33 mouse cellular contexts compared by ENCODE assay signal in the genomic region with DNA sequence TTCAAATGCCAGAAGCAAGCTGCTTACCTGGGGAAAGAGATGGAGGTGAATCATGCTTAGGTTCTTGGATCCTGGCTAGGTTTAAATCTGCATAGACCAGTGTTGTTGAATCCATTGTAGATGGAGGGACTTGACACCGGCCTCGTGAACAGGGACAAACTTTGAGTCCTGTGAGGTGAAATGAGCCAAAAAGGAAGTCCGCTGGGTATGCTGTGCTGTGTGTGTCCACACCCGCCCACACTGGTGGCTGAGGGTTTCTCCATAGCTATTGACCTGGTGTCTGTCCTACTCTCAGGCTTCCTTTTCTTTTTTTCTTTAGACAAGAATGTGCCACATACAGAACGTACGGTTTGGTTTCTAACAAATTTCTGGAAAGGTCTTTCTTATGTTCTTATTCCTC. TPM values are rescaled to one million over a fixed set of nuclear protein-coding genes. Genes with fewer than 3 reads are reported as not detected.
DNase-seq lines count a peak whose midpoint lies in the region; ATAC-seq and TF ChIP-seq lines count a peak whose summit lies in the region.
"Had no signal": no experiment of that assay in that cellular context is flagged by ENCODE, and none has a peak within 500 bp of the region (broad histone marks: within the 10 kb centered on the region; RNA-seq: fewer than 3 reads in every experiment).

A gene (minus strand): TSS at position 184 of the 400 bp plus-strand sequence.
A gene (minus strand): TSS at position 200 of the 400 bp plus-strand sequence.

- 0 out of 2 replicates have a peak within 1 kb of the TSS, but pooled peaks have one; percentile 36 for H3K4me2 ChIP-seq in CH12.LX (ENCODE audit: insufficient read depth, low read depth, poor library complexity, severe bottlenecking)
- H3K4me2 ChIP-seq in forebrain, embryonic 11.5 days (ENCODE audit: low read depth, low read length, severe bottlenecking), result no peak within 1 kb of the TSS
- H3K4me2 ChIP-seq: heart, embryonic 13.5 days; hindbrain, embryonic 14.5 days had no signal

- no peak for TF ChIP-seq CTCF in CH12.LX (conservative IDR thresholded peaks at IDR 0.05 in 1 of 2, IDR thresholded peaks at IDR 0.05 in 1 of 2; ENCODE audit: low read depth in 2 of 2, low read length in 2 of 2)

- TF ChIP-seq POLR2A in CH12.LX (IDR thresholded peaks at IDR 0.05; ENCODE audit: low read depth, low read length), result no peak

- no peak within 1 kb of the TSS for H3K9ac ChIP-seq in CH12.LX (ENCODE audit: insufficient read depth, low read depth)
- H3K9ac ChIP-seq in forebrain, embryonic 11.5 days (ENCODE audit: low read length), result no peak within 1 kb of the TSS
- H3K9ac ChIP-seq: forebrain, postnatal 0 days; heart, embryonic 13.5 days; hindbrain, embryonic 14.5 days had no signal

- H3K4me3 ChIP-seq in heart, embryonic 10.5 days, result no peak within 1 kb of the TSS
- H3K4me3 ChIP-seq in CH12.LX (replicated peaks in 1 of 3; ENCODE audit: low read depth in 2 of 3, low read length in 2 of 3, poor library complexity in 1 of 3), result no peak within 1 kb of the TSS
- no peak within 1 kb of the TSS for H3K4me3 ChIP-seq in forebrain, embryonic 11.5 days (ENCODE audit: low read depth, low read length)
- H3K4me3 ChIP-seq: forebrain, embryonic 10.5 days; heart, embryonic 13.5 days had no signal

- peak; percentile 69 for DNase-seq in heart, adult 11 months
- no peak for DNase-seq in heart, embryonic 10.5 days (ENCODE audit: low spot score)
- DNase-seq in lung, postnatal 10 days, result peak; percentile 8
- DNase-seq in lung, postnatal 25 days (ENCODE audit: low spot score), result no peak
- DNase-seq in CH12.LX (ENCODE audit: extremely low read depth), result no peak
- no peak for DNase-seq in forebrain, embryonic 11.5 days (ENCODE audit: low spot score)
- no peak for DNase-seq in frontal cortex, postnatal 36 days (ENCODE audit: low spot score in 2 of 2)
- DNase-seq: adrenal gland, adult 2 months; adrenal gland, postnatal 25 days; cerebellum, adult 11-12 months; cerebellum, adult 8-10 months; cerebellum, postnatal 10 days; cerebellum, postnatal 36 days; forebrain, postnatal 0 days; gastrocnemius, postnatal 10 days; gastrocnemius, postnatal 36 days; heart, adult 18-20 months; heart, postnatal 14 days; heart, postnatal 4 days had no signal

- no peaks in the 10 kb centered on the region for H3K4me1 ChIP-seq in heart, embryonic 10.5 days
- H3K4me1 ChIP-seq in CH12.LX (ENCODE audit: control insufficient read depth in 1 of 2, insufficient read depth in 2 of 2), result peaks cover 8 to 16% of the 10 kb centered on the region in 2 experiments
- no peaks in the 10 kb centered on the region for H3K4me1 ChIP-seq in forebrain, embryonic 11.5 days (replicated peaks; ENCODE audit: control insufficient read depth, insufficient read depth, low read length)
- H3K4me1 ChIP-seq: heart, embryonic 13.5 days had no signal

- TF ChIP-seq EP300 in CH12.LX (IDR thresholded peaks at IDR 0.05; ENCODE audit: low read length), result no peak

- in situ Hi-C loops in CH12.LX (cut with MboI; ENCODE audit: low pct_ligation_motif_present, low pct_unique_long_range_greater_than_20kb, low sequenced_read_pairs), result loop anchor here (25.0 kb wide), 1 partner anchor 536 kb away; no protein-coding TSS in a partner anchor

- no peaks in the 10 kb centered on the region for H3K9me3 ChIP-seq in heart, embryonic 10.5 days
- no peaks in the 10 kb centered on the region for H3K9me3 ChIP-seq in CH12.LX (replicated peaks; ENCODE audit: low read length)
- H3K9me3 ChIP-seq in forebrain, embryonic 11.5 days (ENCODE audit: control insufficient read depth, low read length), result no peaks in the 10 kb centered on the region
- H3K9me3 ChIP-seq: forebrain, embryonic 10.5 days; heart, embryonic 13.5 days had no signal

- peak; percentile 81 for ATAC-seq in megakaryocyte, adult 5-6 weeks (ENCODE audit: poor library complexity, severe bottlenecking)
- no peak for ATAC-seq in forebrain, embryonic 11.5 days (replicated peaks; ENCODE audit: low FRiP score)
- ATAC-seq: forebrain, embryonic 14.5 days; forebrain, postnatal 0 days; hindbrain, postnatal 0 days; inflammation-experienced regulatory T-cells, adult 6 months; Patski had no signal

- no peaks in the 10 kb centered on the region for H3K36me3 ChIP-seq in heart, embryonic 10.5 days
- H3K36me3 ChIP-seq in CH12.LX (replicated peaks in 1 of 2; ENCODE audit: control insufficient read depth in 1 of 2, insufficient read depth in 1 of 2, low read length in 1 of 2), result no peaks in the 10 kb centered on the region
- no peaks in the 10 kb centered on the region for H3K36me3 ChIP-seq in forebrain, embryonic 11.5 days (ENCODE audit: control insufficient read depth, insufficient read depth, low read length)
- H3K36me3 ChIP-seq: forebrain, embryonic 10.5 days; G1E; heart, embryonic 13.5 days had no signal

- no peak for TF ChIP-seq RAD21 in CH12.LX (IDR thresholded peaks at IDR 0.05; ENCODE audit: low read depth, low read length)

- no peak within 1 kb of the TSS for H3K27ac ChIP-seq in heart, embryonic 10.5 days
- no peak within 1 kb of the TSS for H3K27ac ChIP-seq in CH12.LX (ENCODE audit: insufficient read depth, low read depth)
- no peak within 1 kb of the TSS for H3K27ac ChIP-seq in forebrain, embryonic 11.5 days (ENCODE audit: low read depth, low read length)
- H3K27ac ChIP-seq: forebrain, embryonic 10.5 days; heart, embryonic 13.5 days; hindbrain, embryonic 14.5 days; hindbrain, postnatal 0 days had no signal

- no peaks in the 10 kb centered on the region for H3K79me2 ChIP-seq in CH12.LX (replicated peaks; ENCODE audit: control insufficient read depth, extremely low read depth, insufficient read depth, poor library complexity, severe bottlenecking)

- no peaks in the 10 kb centered on the region for H3K27me3 ChIP-seq in heart, embryonic 10.5 days (ENCODE audit: insufficient read depth, poor library complexity, severe bottlenecking)
- H3K27me3 ChIP-seq in CH12.LX (replicated peaks), result no peaks in the 10 kb centered on the region
- no peaks in the 10 kb centered on the region for H3K27me3 ChIP-seq in forebrain, embryonic 11.5 days (ENCODE audit: control insufficient read depth, insufficient read depth, low read length)
- H3K27me3 ChIP-seq: heart, embryonic 13.5 days had no signal

- WGBS in heart, embryonic 10.5 days, result 81% methylated on average over 6 of the region's 6 CpGs
- 86% methylated on average over 6 of the region's 6 CpGs for WGBS in forebrain, embryonic 11.5 days

- dilution Hi-C loops in CH12.LX (cut with MboI; ENCODE audit: extremely low pct_ligation_motif_present, extremely low pct_unique_long_range_greater_than_20kb, low sequenced_read_pairs), result no loop called here

TF ChIP-seq in CH12.LX, 34 proteins besides CTCF, POLR2A, EP300 and RAD21:
- TF ChIP-seq E2F4 (IDR thresholded peaks at IDR 0.05; ENCODE audit: insufficient replicate concordance, low read depth, low read length) (no peak), ZKSCAN1 (IDR thresholded peaks at IDR 0.05; ENCODE audit: borderline replicate concordance, low read depth, low read length) (no peak), ZNF384 (IDR thresholded peaks at IDR 0.05; ENCODE audit: low read depth, low read length) (no peak), ELF1 (IDR thresholded peaks at IDR 0.05; ENCODE audit: low read depth, low read length) (no peak), JUN (IDR thresholded peaks at IDR 0.05; ENCODE audit: insufficient read depth, low read depth, low read length) (no peak), GABPA (IDR thresholded peaks at IDR 0.05; ENCODE audit: insufficient replicate concordance, low read depth, low read length) (no peak), BHLHE40 (IDR thresholded peaks at IDR 0.05; ENCODE audit: low read depth, low read length) (no peak), RCOR1 (conservative IDR thresholded peaks at IDR 0.05; ENCODE audit: low read depth, low read length) (no peak), ETS1 (conservative IDR thresholded peaks at IDR 0.05; ENCODE audit: low read depth, low read length) (no peak), POLR2AphosphoS2 (IDR thresholded peaks at IDR 0.05; ENCODE audit: low read depth, low read length) (no peak), MEF2A (IDR thresholded peaks at IDR 0.05; ENCODE audit: borderline replicate concordance, low read depth, low read length) (no peak), NELFE (IDR thresholded peaks at IDR 0.05; ENCODE audit: low read depth, low read length) (no peak), PAX5 (IDR thresholded peaks at IDR 0.05; ENCODE audit: low read length) (no peak), MYC (IDR thresholded peaks at IDR 0.05; ENCODE audit: low read depth, low read length) (no peak), MAZ (IDR thresholded peaks at IDR 0.05; ENCODE audit: low read depth, low read length) (no peak), HCFC1 (IDR thresholded peaks at IDR 0.05; ENCODE audit: low read depth, low read length) (no peak)

RNA-seq across cellular contexts. Expression of the first gene that starts in this region (rescaled TPM):
- polyA plus RNA-seq in heart, embryonic 10.5 days (2016; fragmentation: Nextera tagmentation; extraction: Ambion mirVana), result not detected in 2 replicates
- total RNA-seq in CH12.LX (2012; rRNA removed) (not detected in 2 replicates), CH12.LX (2014; rRNA removed) (not detected in 2 replicates)
- polyA plus RNA-seq in CH12.LX (2012; ENCODE audit: insufficient read length, low read depth), result not detected in 2 replicates
- total RNA-seq in megakaryocyte, adult 5-6 weeks (2015), result 2.7 TPM in 1 of 2 replicates, not detected in the other
- total RNA-seq in megakaryocyte, adult 5-6 weeks (2017), result 3.4 TPM in 1 of 2 replicates, not detected in the other
- not detected in 2 replicates for polyA plus RNA-seq in forebrain, embryonic 11.5 days (2014; fragmentation: Nextera tagmentation; extraction: Ambion mirVana)
- total RNA-seq: adrenal gland, adult 2 months; adrenal gland, postnatal 25 days; forebrain, postnatal 0 days; G1E; gastrocnemius, adult 18-20 months; gastrocnemius, postnatal 10 days; gastrocnemius, postnatal 36 days; heart, adult 18-20 months; heart, postnatal 14 days; heart, postnatal 4 days; hindbrain, postnatal 0 days had no signal
- polyA plus RNA-seq: adrenal gland, adult 2 months; brain, embryonic 14.5 days; embryonic facial prominence, embryonic 11.5 days; forebrain, embryonic 10.5 days; forebrain, embryonic 14.5 days; forebrain, postnatal 0 days; G1E; heart, embryonic 13.5 days; heart, embryonic 16.5 days; hindbrain, embryonic 11.5 days; hindbrain, embryonic 14.5 days; hindbrain, postnatal 0 days; inflammation-experienced regulatory T-cells, adult 6 months; Patski had no signal

RNA-seq across cellular contexts. Expression of the second gene that starts in this region (rescaled TPM):
- polyA plus RNA-seq in heart, embryonic 10.5 days (2016; fragmentation: Nextera tagmentation; extraction: Ambion mirVana), result not detected in 2 replicates
- not detected in 2 replicates for total RNA-seq in CH12.LX (2012; rRNA removed)
- not detected in 2 replicates for total RNA-seq in CH12.LX (2014; rRNA removed)
- not detected in 2 replicates for polyA plus RNA-seq in CH12.LX (2012; ENCODE audit: insufficient read length, low read depth)
- 4.5 and 11.2 TPM in 2 replicates for total RNA-seq in megakaryocyte, adult 5-6 weeks (2015)
- 2.6 and 3.6 TPM in 2 replicates for total RNA-seq in megakaryocyte, adult 5-6 weeks (2017)
- polyA plus RNA-seq in forebrain, embryonic 11.5 days (2014; fragmentation: Nextera tagmentation; extraction: Ambion mirVana), result not detected in 2 replicates
- total RNA-seq: adrenal gland, postnatal 25 days; forebrain, postnatal 0 days; gastrocnemius, adult 18-20 months; gastrocnemius, postnatal 10 days; gastrocnemius, postnatal 36 days; heart, postnatal 4 days; hindbrain, postnatal 0 days had no signal
- polyA plus RNA-seq: adrenal gland, adult 2 months; brain, embryonic 14.5 days; embryonic facial prominence, embryonic 11.5 days; forebrain, embryonic 10.5 days; forebrain, embryonic 14.5 days; forebrain, postnatal 0 days; G1E; heart, embryonic 13.5 days; hindbrain, embryonic 11.5 days; hindbrain, embryonic 14.5 days; hindbrain, postnatal 0 days; Patski had no signal

Comparison
In these comparisons a context has a peak if more than half of its experiments do, and no peak if none do; other contexts are left out.
1. DNase-seq: peak in heart, adult 11 months (single experiment) and lung, postnatal 10 days (single experiment); none in heart, embryonic 10.5 days (single experiment), lung, postnatal 25 days (single experiment), CH12.LX (single experiment), forebrain, embryonic 11.5 days (single experiment) and frontal cortex, postnatal 36 days (0 of 2).